Comparison of ENCODE assay signal across 21 mouse cellular contexts in the genomic region with DNA sequence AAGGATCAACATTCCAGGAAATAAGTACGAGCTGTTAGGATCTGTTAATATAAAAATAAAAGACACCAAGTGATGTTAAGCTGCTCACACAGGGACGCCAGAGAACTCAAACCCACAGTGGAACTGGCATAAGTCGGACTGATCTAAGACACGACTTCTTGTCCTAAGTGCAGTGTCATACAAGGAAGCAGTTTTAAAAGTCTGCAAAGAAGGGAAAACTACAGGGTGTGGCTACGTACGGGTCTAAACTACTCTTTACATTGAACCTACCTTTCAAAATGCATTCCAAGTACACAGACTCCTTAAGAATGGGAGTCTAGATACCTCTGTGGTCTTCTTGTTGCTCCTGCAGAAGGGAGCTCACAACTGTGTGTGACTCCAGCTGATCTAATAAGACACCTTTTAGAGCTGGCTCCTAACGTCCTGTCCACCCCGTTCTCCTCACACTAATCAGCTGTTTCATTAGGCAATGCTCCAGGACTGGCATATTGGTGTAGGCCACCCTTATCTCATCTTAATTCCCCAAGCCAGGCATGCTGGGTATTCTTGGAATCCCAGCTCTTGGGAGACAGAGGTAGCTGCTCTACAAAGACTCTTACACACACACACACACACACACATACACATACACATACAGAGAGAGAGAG. TPM values are rescaled to one million over a fixed set of nuclear protein-coding genes. Genes with fewer than 3 reads are reported as not detected.
DNase-seq lines count a peak whose midpoint lies in the region; ATAC-seq lines count a peak whose summit lies in the region.
"Had no signal": no experiment of that assay in that cellular context is flagged by ENCODE, and none has a peak within 500 bp of the region (broad histone marks: within the 10 kb centered on the region; RNA-seq: fewer than 3 reads in every experiment).

No protein-coding gene starts in this region.

- H3K9me3 ChIP-seq in heart, embryonic 16.5 days (replicated peaks; ENCODE audit: control insufficient read depth, low read length), result no peaks in the 10 kb centered on the region
- H3K9me3 ChIP-seq in heart, embryonic 11.5 days (replicated peaks; ENCODE audit: control insufficient read depth, low read length), result no peaks in the 10 kb centered on the region
- H3K9me3 ChIP-seq in midbrain, embryonic 10.5 days (replicated peaks), result no peaks in the 10 kb centered on the region
- H3K9me3 ChIP-seq: embryonic facial prominence, embryonic 12.5 days; heart, embryonic 12.5 days; hindbrain, embryonic 12.5 days had no signal

- H3K27ac ChIP-seq in heart, embryonic 16.5 days (ENCODE audit: low read length), result no peak overlapping the region
- H3K27ac ChIP-seq in heart, embryonic 11.5 days (ENCODE audit: low read depth, low read length), result no peak overlapping the region
- no peak overlapping the region for H3K27ac ChIP-seq in midbrain, embryonic 10.5 days (replicated peaks)
- H3K27ac ChIP-seq: embryonic facial prominence, embryonic 12.5 days; hindbrain, embryonic 12.5 days had no signal

- H3K4me2 ChIP-seq in heart, embryonic 16.5 days (ENCODE audit: low read depth, low read length), result no peak overlapping the region
- H3K4me2 ChIP-seq in heart, embryonic 11.5 days, result no peak overlapping the region
- H3K4me2 ChIP-seq: embryonic facial prominence, embryonic 12.5 days; heart, embryonic 12.5 days; hindbrain, embryonic 12.5 days had no signal

- DNase-seq in lung, postnatal 14 days, result peak; percentile 9
- no peak for DNase-seq in lung, postnatal 4 days
- DNase-seq in midbrain, embryonic 10.5 days (ENCODE audit: low spot score), result no peak
- no peak for DNase-seq in kidney, postnatal 14 days
- DNase-seq: adrenal gland, postnatal 14 days; cerebellum, adult 18-20 months; cerebellum, adult 9-11 months; cerebellum, postnatal 36 days; gastrocnemius, postnatal 10 days; heart, postnatal 4 days had no signal

- peaks cover 6% of the 10 kb centered on the region for H3K4me1 ChIP-seq in heart, embryonic 16.5 days (ENCODE audit: control insufficient read depth, insufficient read depth, low read length)
- peaks cover 5% of the 10 kb centered on the region; the same call in 1 of the 2 replicates for H3K4me1 ChIP-seq in heart, embryonic 11.5 days (ENCODE audit: control insufficient read depth, insufficient read depth, low read length)
- peaks cover 6% of the 10 kb centered on the region for H3K4me1 ChIP-seq in midbrain, embryonic 10.5 days
- H3K4me1 ChIP-seq: embryonic facial prominence, embryonic 12.5 days; hindbrain, embryonic 12.5 days had no signal

- H3K9ac ChIP-seq in heart, embryonic 16.5 days (ENCODE audit: low read length), result no peak overlapping the region
- H3K9ac ChIP-seq in heart, embryonic 11.5 days (ENCODE audit: low read depth, low read length), result no peak overlapping the region
- H3K9ac ChIP-seq: embryonic facial prominence, embryonic 12.5 days; heart, embryonic 12.5 days; hindbrain, embryonic 12.5 days had no signal

- 0 out of 2 replicates have a peak, but pooled peaks cover 2% of the 10 kb centered on the region for H3K36me3 ChIP-seq in heart, embryonic 16.5 days (ENCODE audit: control insufficient read depth, insufficient read depth)
- no peaks in the 10 kb centered on the region for H3K36me3 ChIP-seq in heart, embryonic 11.5 days (ENCODE audit: control insufficient read depth, insufficient read depth, low read length)
- no peaks in the 10 kb centered on the region for H3K36me3 ChIP-seq in midbrain, embryonic 10.5 days
- H3K36me3 ChIP-seq: hindbrain, embryonic 12.5 days had no signal

- WGBS in heart, embryonic 16.5 days, result 55% methylated on average over 8 of the region's 8 CpGs
- 56% methylated on average over 8 of the region's 8 CpGs for WGBS in heart, embryonic 11.5 days (ENCODE audit: insufficient replicate concordance)
- 85% methylated on average over 8 of the region's 8 CpGs for WGBS in midbrain, embryonic 10.5 days

- no peak overlapping the region for H3K4me3 ChIP-seq in heart, embryonic 16.5 days (ENCODE audit: low read length)
- no peak overlapping the region for H3K4me3 ChIP-seq in heart, embryonic 11.5 days (ENCODE audit: low read depth, low read length)
- H3K4me3 ChIP-seq in midbrain, embryonic 10.5 days, result no peak overlapping the region
- H3K4me3 ChIP-seq: embryonic facial prominence, embryonic 12.5 days; heart, embryonic 12.5 days; hindbrain, embryonic 12.5 days had no signal

- H3K27me3 ChIP-seq in heart, embryonic 16.5 days (ENCODE audit: control insufficient read depth, insufficient read depth, low read length), result no peaks in the 10 kb centered on the region
- no peaks in the 10 kb centered on the region for H3K27me3 ChIP-seq in heart, embryonic 11.5 days (ENCODE audit: control insufficient read depth, insufficient read depth, low read length)
- H3K27me3 ChIP-seq in midbrain, embryonic 10.5 days (ENCODE audit: low read depth, poor library complexity, severe bottlenecking), result no peaks in the 10 kb centered on the region
- H3K27me3 ChIP-seq: embryonic facial prominence, embryonic 12.5 days; heart, embryonic 12.5 days; hindbrain, embryonic 12.5 days had no signal

- peak; percentile 67; the same call in 1 of the 2 replicates for ATAC-seq in heart, embryonic 16.5 days (replicated peaks; ENCODE audit: extremely low read depth, insufficient read depth, low FRiP score)
- ATAC-seq in heart, embryonic 11.5 days (replicated peaks; ENCODE audit: insufficient number of reproducible peaks, low FRiP score, low TSS enrichment), result no peak
- 0 out of 2 replicates have a peak, but pooled peaks have one; percentile 37 for ATAC-seq in common myeloid progenitor, adult 5-6 weeks (replicated peaks; ENCODE audit: low read depth, poor library complexity, severe bottlenecking)
- ATAC-seq in megakaryocyte progenitor cell, adult 5-6 weeks (replicated peaks; ENCODE audit: poor library complexity), result peak; percentile 21; the same call in 1 of the 2 replicates
- ATAC-seq: activated CD4-positive, CD25-positive, alpha-beta regulatory T cell, adult 4 months; forebrain, embryonic 16.5 days; hindbrain, embryonic 16.5 days; inflammation-experienced regulatory T-cells, adult 6 months had no signal

RNA-seq across cellular contexts. Expression of a gene that starts 42.2 kb away (rescaled TPM):
- polyA plus RNA-seq in heart, embryonic 16.5 days (2015; fragmentation: Nextera tagmentation; extraction: Ambion mirVana), result 48.0 and 52.3 TPM in 2 replicates
- polyA plus RNA-seq in heart, embryonic 11.5 days (2014; fragmentation: Nextera tagmentation; extraction: Ambion mirVana), result 42.7 and 50.0 TPM in 2 replicates
- 11.4 and 14.8 TPM in 2 replicates for total RNA-seq in common myeloid progenitor, adult 5-6 weeks (2017)
- total RNA-seq in megakaryocyte progenitor cell, adult 5-6 weeks (2015), result 7.9 and 9.6 TPM in 2 replicates
- 5.5 and 9.0 TPM in 2 replicates for total RNA-seq in megakaryocyte progenitor cell, adult 5-6 weeks (2017)
- 79.2 and 92.9 TPM in 2 replicates for polyA plus RNA-seq in midbrain, embryonic 10.5 days (2016; fragmentation: Nextera tagmentation; extraction: Ambion mirVana)
